Mouse (Mus musculus) neural tube, embryonic 11.5 days (tissue): ENCODE data around the gene Dpf3. TPM values are rescaled to one million over a fixed set of nuclear protein-coding genes. Genes with fewer than 3 reads are reported as not detected.

Experiments
- ATAC-seq: fragments of 200-750 bp; cut with Nextera tagmentation; 2 replicates; pipeline ENCODE4 v1.8.0; 2017; ENCODE audit warnings: moderate number of reproducible peaks, mild to moderate bottlenecking, moderate TSS enrichment, moderate library complexity; ENCODE audit not compliant: insufficient read depth, low FRiP score, low TSS enrichment
- DNase-seq: peaks from one replicate; pipeline ENCODE4 v3.0.0-alpha.2; 2015; ENCODE audit warnings: low spot score
- H3K27ac ChIP-seq: fragments of 300-500 bp; sonication (generic); 2 replicates; pipeline ENCODE4 v1.5.1; 2014; ENCODE audit warnings: low read depth, mild to moderate bottlenecking, low read length
- H3K27me3 ChIP-seq: fragments of 300-500 bp; sonication (generic); 2 replicates; pipeline ENCODE4 v1.6.1; 2014; ENCODE audit warnings: mild to moderate bottlenecking, low read length, mixed read lengths; ENCODE audit not compliant: control insufficient read depth, insufficient read depth
- H3K36me3 ChIP-seq: fragments of 300-500 bp; sonication (generic); 2 replicates; pipeline ENCODE4 v1.6.1; 2014; ENCODE audit warnings: mild to moderate bottlenecking, low read length, moderate library complexity, mixed read lengths; ENCODE audit not compliant: control insufficient read depth, insufficient read depth
- H3K4me1 ChIP-seq: fragments of 300-500 bp; sonication (generic); 2 replicates; pipeline ENCODE4 v1.6.1; 2014; ENCODE audit warnings: low read length, mixed read lengths; ENCODE audit not compliant: control insufficient read depth, insufficient read depth
- H3K4me2 ChIP-seq: fragments of 300-500 bp; sonication (generic); 2 replicates; pipeline ENCODE4 v1.6.1; 2014; ENCODE audit warnings: low read depth, mild to moderate bottlenecking, moderate library complexity
- H3K4me3 ChIP-seq: fragments of 300-500 bp; sonication (generic); 2 replicates; pipeline ENCODE4 v1.5.1; 2014; ENCODE audit warnings: low read depth, low read length
- H3K9ac ChIP-seq: fragments of 300-500 bp; sonication (generic); 2 replicates; pipeline ENCODE4 v1.6.1; 2014; ENCODE audit warnings: mild to moderate bottlenecking, low read length
- H3K9me3 ChIP-seq: fragments of 300-500 bp; sonication (generic); 2 replicates; pipeline ENCODE4 v1.6.1; 2016; ENCODE audit warnings: low read length; ENCODE audit not compliant: control insufficient read depth
- WGBS: fragments of 180-500 bp; shearing (Covaris S2); extraction: QIAGEN DNeasy Blood & Tissue Kit; methylation state at CpG from one replicate; pipeline ENCODE4 v1.1.7; 2014; 5-methylcytosine and 5-hydroxymethylcytosine counted together
- polyA plus RNA-seq: library from polyadenylated mRNA; unstranded; fragments of >200 nt; fragmentation: Nextera tagmentation; extraction: Ambion mirVana; gene quantifications from 2 replicates; pipeline ENCODE4 v1.2.1, GENCODE M21; 2014

Dpf3 gene
- polyA plus RNA-seq, 1 experiment from 2014 or later: 10.8 TPM

GRCm38 (mm10) chr12:83338345-83338744 is 149.2 kb downstream of the Dpf3 start:
- no peak overlapping the region for H3K9ac ChIP-seq
- H3K36me3 ChIP-seq: no peaks in the 10 kb centered on the region
- H3K9me3 ChIP-seq: no peaks in the 10 kb centered on the region
- no peak overlapping the region for H3K4me2 ChIP-seq
- ATAC-seq: no peak
- H3K4me3 ChIP-seq: no peak overlapping the region
- no peak for DNase-seq
- 79% methylated on average over 1 of the region's 1 CpGs for WGBS
- peaks cover 7% of the 10 kb centered on the region; the same call in 1 of the 2 replicates for H3K4me1 ChIP-seq
- no peaks in the 10 kb centered on the region for H3K27me3 ChIP-seq
- H3K27ac ChIP-seq: no peak overlapping the region

GRCm38 (mm10) chr12:83337776-83338149 is 149.8 kb downstream of the Dpf3 start:
- WGBS: 52% methylated on average over 7 of the region's 7 CpGs
- Histone ChIP-seq H3K9me3 (no peaks in the 10 kb centered on the region), H3K4me2 (no peak overlapping the region), H3K27me3 (no peaks in the 10 kb centered on the region), H3K9ac (no peak overlapping the region), H3K4me3 (no peak overlapping the region), H3K36me3 (no peaks in the 10 kb centered on the region), H3K27ac (peak overlapping the region; percentile 64; the same call in 1 of the 2 replicates), H3K4me1 (peaks cover 7% of the 10 kb centered on the region; the same call in 1 of the 2 replicates)
- DNase-seq (peak; percentile 47), ATAC-seq (no peak)

GRCm38 (mm10) chr12:83337077-83337775 is 150.3 kb downstream of the Dpf3 start:
- Histone ChIP-seq H3K27me3 (no peaks in the 10 kb centered on the region), H3K4me3 (no peak overlapping the region), H3K4me1 (peaks cover 7% of the 10 kb centered on the region; the same call in 1 of the 2 replicates), H3K9ac (no peak overlapping the region), H3K27ac (peak overlapping the region; percentile 64; the same call in 1 of the 2 replicates), H3K36me3 (no peaks in the 10 kb centered on the region), H3K4me2 (0 out of 2 replicates have a peak overlapping the region, but pooled peaks have one; percentile 12), H3K9me3 (no peaks in the 10 kb centered on the region)
- DNase-seq (peak; percentile 33), ATAC-seq (0 out of 2 replicates have a peak, but pooled peaks have one; percentile 20)
- 22% methylated on average over 13 of the region's 13 CpGs for WGBS

- no peak overlapping the region for H3K9ac ChIP-seq
- H3K9me3 ChIP-seq: no peaks in the 10 kb centered on the region
- 86% methylated on average over 7 of the region's 7 CpGs for WGBS
- no peak overlapping the region for H3K27ac ChIP-seq
- no peaks in the 10 kb centered on the region for H3K27me3 ChIP-seq
- DNase-seq (no peak), ATAC-seq (no peak)
- H3K4me3 ChIP-seq: no peak overlapping the region
- H3K4me1 ChIP-seq: no peaks in the 10 kb centered on the region
- H3K4me2 ChIP-seq: no peak overlapping the region
- no peaks in the 10 kb centered on the region for H3K36me3 ChIP-seq
Observed at GRCm38 (mm10) chr12:83330056-83330455, 157.5 kb downstream of the Dpf3 start.

- Histone ChIP-seq H3K4me1 (no peaks in the 10 kb centered on the region), H3K27me3 (no peaks in the 10 kb centered on the region), H3K4me3 (no peak overlapping the region), H3K4me2 (no peak overlapping the region), H3K9me3 (no peaks in the 10 kb centered on the region), H3K36me3 (no peaks in the 10 kb centered on the region), H3K27ac (no peak overlapping the region), H3K9ac (no peak overlapping the region)
- DNase-seq: no peak
- WGBS: 82% methylated on average over 13 of the region's 13 CpGs
- no peak for ATAC-seq
Observed at GRCm38 (mm10) chr12:83328899-83329298, 158.6 kb downstream of the Dpf3 start.

GRCm38 (mm10) chr12:83328491-83328890 is 159.0 kb downstream of the Dpf3 start:
- no peak overlapping the region for H3K4me2 ChIP-seq
- H3K36me3 ChIP-seq: no peaks in the 10 kb centered on the region
- ATAC-seq: no peak
- H3K4me3 ChIP-seq: no peak overlapping the region
- no peak overlapping the region for H3K27ac ChIP-seq
- no peak overlapping the region for H3K9ac ChIP-seq
- H3K4me1 ChIP-seq: no peaks in the 10 kb centered on the region
- WGBS: 78% methylated on average over 4 of the region's 4 CpGs
- H3K9me3 ChIP-seq: no peaks in the 10 kb centered on the region
- DNase-seq: no peak
- no peaks in the 10 kb centered on the region for H3K27me3 ChIP-seq

GRCm38 (mm10) chr12:83327451-83327850 is 160.1 kb downstream of the Dpf3 start:
- no peaks in the 10 kb centered on the region for H3K36me3 ChIP-seq
- DNase-seq: no peak
- H3K27ac ChIP-seq: no peak overlapping the region
- no peaks in the 10 kb centered on the region for H3K27me3 ChIP-seq
- H3K4me1 ChIP-seq: no peaks in the 10 kb centered on the region
- no peak overlapping the region for H3K4me3 ChIP-seq
- H3K9me3 ChIP-seq: no peaks in the 10 kb centered on the region
- H3K4me2 ChIP-seq: no peak overlapping the region
- WGBS: 84% methylated on average over 1 of the region's 1 CpGs
- H3K9ac ChIP-seq: no peak overlapping the region
- no peak for ATAC-seq

- H3K9ac ChIP-seq: no peak overlapping the region
- H3K4me3 ChIP-seq: no peak overlapping the region
- no peak for DNase-seq
- ATAC-seq: no peak
- no peaks in the 10 kb centered on the region; the same call in 1 of the 2 replicates for H3K4me1 ChIP-seq
- no peaks in the 10 kb centered on the region for H3K9me3 ChIP-seq
- no peak overlapping the region for H3K4me2 ChIP-seq
- WGBS: 92% methylated on average over 3 of the region's 3 CpGs
- no peak overlapping the region for H3K27ac ChIP-seq
- no peaks in the 10 kb centered on the region for H3K36me3 ChIP-seq
- no peaks in the 10 kb centered on the region for H3K27me3 ChIP-seq
Observed at GRCm38 (mm10) chr12:83320725-83321124, 166.8 kb downstream of the Dpf3 start.
